Mouse (Mus musculus) cerebellum, postnatal 10 days (tissue): ENCODE measurements around the gene Gm4884.
"Not testable (repeated sequence)": the region's sequence is repeated elsewhere in the genome, so short reads cannot be mapped to it uniquely, and the experiment has no call there.

Experiments
- DNase-seq, 2 experiments: peaks; one replicate each; pipeline ENCODE4 v3.0.0; 2021; ENCODE audit warnings: mixed read lengths in 2 of 2

The Gm4884 gene

GRCm38 (mm10) chr7:41032419-41032818 is at the start of gene Gm4884:
Gene Gm4884 (plus strand): TSS chr7:41032719.
- DNase-seq: not testable (repeated sequence)

DNA sequence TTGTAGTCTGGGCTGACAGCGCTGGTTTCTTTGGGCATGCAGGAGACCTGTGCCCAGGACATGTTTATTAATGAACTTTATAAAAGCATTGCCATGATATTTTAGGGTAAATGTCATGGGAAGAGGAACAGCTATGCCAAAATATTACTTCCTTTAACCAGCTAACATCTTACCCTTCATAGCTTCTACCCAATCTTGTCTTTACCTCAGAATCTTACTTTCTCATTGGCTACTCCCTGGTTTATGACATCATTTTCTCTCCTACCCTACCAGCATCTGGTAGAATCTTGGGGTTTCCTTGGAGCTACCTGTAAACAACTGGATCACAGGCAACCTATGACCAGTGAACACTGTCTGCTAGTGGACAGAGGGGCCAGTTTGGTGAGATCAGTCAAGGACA is 45.3 kb upstream of the Gm4884 start, which contains the start of gene 4930433I11Rik:
Gene 4930433I11Rik (plus strand): TSS at position 301 of the 400 bp plus-strand sequence.
- DNase-seq: no peak

- not testable (repeated sequence) for DNase-seq
Observed at GRCm38 (mm10) chr7:41044058-41044457, 11.5 kb downstream of the Gm4884 start.
